Mouse (Mus musculus): ENCODE measurements around the gene Micu2. TPM values are rescaled to one million over a fixed set of nuclear protein-coding genes. Genes with fewer than 3 reads are reported as not detected.

The Micu2 gene
- total and polyA plus RNA-seq, 2 experiments from 2014 or later = 43.5 to 69.1 TPM

DNA sequence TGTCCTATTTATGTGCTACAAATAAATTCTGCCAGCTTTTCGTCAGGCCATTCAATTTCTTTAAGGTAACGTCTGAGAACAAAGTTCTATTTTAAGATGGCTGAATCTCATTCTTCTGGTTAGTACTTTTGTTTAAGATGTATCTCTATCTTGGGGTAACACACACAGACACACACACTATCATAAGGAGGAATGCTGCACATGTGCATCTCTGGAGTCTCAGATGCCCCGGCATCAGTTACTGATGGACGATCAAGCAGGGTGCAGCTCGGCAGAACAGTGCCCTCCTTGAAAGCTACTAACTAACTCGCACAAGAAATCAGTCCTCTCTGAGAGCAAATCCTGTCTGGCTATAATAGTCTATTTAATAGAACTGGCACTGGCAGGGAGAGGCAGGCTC is 30.2 kb downstream of the Micu2 start:
- no peak for TF ChIP-seq CTCF (IDR thresholded peaks at IDR 0.05; ENCODE audit: low read depth)
- 79% methylated on average over 6 of the region's 6 CpGs for WGBS
- Histone ChIP-seq H3K27ac (no peak overlapping the region), H3K4me3 (ENCODE audit: low read length) (no peak overlapping the region), H3K27me3 (ENCODE audit: insufficient read depth, low read length) (no peaks in the 10 kb centered on the region), H3K4me1 (ENCODE audit: insufficient read depth, low read length) (no peaks in the 10 kb centered on the region), H3K9me3 (ENCODE audit: low read length) (no peaks in the 10 kb centered on the region), H3K36me3 (ENCODE audit: insufficient read depth, low read length) (no peaks in the 10 kb centered on the region), H3K4me2 (ENCODE audit: low read depth, low read length) (no peak overlapping the region), H3K9ac (replicated peaks; ENCODE audit: low read length) (no peak overlapping the region)
- DNase-seq (ENCODE audit: low spot score) (no peak), ATAC-seq (no peak)

DNA sequence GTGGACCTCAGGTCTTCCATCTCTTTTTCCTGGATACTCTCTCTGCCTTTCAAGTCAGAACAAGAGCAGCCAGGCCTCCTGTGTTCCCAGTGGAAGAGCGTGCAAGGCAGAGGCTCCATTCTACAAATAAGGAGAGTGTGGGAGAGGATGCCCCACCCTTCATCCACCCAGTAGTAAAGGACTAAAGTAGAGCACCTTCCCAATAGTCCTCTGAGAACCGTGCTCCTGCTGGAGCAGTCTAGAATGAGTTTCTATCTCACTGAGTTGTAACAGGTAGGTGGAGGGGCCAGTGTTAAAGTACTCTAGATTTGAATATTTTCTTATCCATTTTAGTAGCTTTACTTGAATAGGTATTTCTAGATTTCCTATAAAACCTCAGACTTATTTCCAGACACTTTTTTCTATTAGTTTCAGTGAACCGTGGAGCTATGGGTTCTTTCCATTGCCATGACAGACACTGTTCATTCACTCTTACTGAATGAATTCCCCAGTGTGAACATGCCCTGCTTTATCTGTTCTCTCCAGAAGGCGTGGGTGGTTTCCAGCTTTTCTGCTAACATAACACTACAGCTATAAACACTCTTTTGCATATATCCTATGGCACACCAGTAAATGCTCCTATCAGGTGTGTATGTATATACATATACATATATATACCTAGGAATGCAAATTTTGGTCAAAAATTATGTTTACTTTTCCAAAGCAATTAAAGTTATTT is 31.8 kb downstream of the Micu2 start:
- 75% methylated on average over 4 of the region's 4 CpGs for WGBS
- H3K27ac ChIP-seq = no peak overlapping the region

DNA sequence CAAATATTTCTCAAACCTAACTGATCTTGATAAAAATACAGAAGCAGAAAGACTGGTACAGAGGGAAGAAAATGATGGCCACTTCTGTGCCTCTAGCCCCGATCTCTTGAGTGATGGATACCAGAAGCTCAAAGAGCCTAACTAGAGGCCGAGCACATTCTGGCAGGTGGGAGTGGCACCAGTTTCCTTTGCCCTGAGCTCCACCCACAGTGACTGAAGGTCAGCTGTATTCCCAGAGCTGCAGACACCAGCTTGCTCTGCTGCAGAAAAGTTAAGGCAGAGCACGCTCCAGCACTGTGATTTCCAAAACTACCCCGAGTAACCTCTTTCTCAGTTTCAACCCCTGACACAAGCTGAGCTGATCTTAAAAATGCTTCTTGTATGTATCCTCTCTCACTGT is 37.2 kb downstream of the Micu2 start:
- no peaks in the 10 kb centered on the region for H3K4me1 ChIP-seq (ENCODE audit: insufficient read depth, low read length)
- no peak for DNase-seq (ENCODE audit: low spot score)
- H3K27ac ChIP-seq = no peak overlapping the region
- H3K4me3 ChIP-seq (ENCODE audit: low read length) = no peak overlapping the region
- no peak for TF ChIP-seq CTCF (IDR thresholded peaks at IDR 0.05; ENCODE audit: low read depth)
- WGBS = 75% methylated on average over 4 of the region's 4 CpGs
- H3K9me3 ChIP-seq (ENCODE audit: low read length) = no peaks in the 10 kb centered on the region
- no peak overlapping the region for H3K9ac ChIP-seq (replicated peaks; ENCODE audit: low read length)
- H3K4me2 ChIP-seq (ENCODE audit: low read depth, low read length) = no peak overlapping the region
- H3K36me3 ChIP-seq (ENCODE audit: insufficient read depth, low read length) = no peaks in the 10 kb centered on the region
- no peaks in the 10 kb centered on the region for H3K27me3 ChIP-seq (ENCODE audit: insufficient read depth, low read length)
- ATAC-seq = no peak

More for the DNA sequence above, 31.8 kb downstream of the Micu2 start:
- Histone ChIP-seq H3K4me3 (ENCODE audit: low read length) (no peak overlapping the region), H3K27me3 (ENCODE audit: insufficient read depth, low read length) (no peaks in the 10 kb centered on the region), H3K9me3 (ENCODE audit: low read length) (no peaks in the 10 kb centered on the region), H3K9ac (replicated peaks; ENCODE audit: low read length) (no peak overlapping the region), H3K4me1 (ENCODE audit: insufficient read depth, low read length) (no peaks in the 10 kb centered on the region), H3K36me3 (ENCODE audit: insufficient read depth, low read length) (no peaks in the 10 kb centered on the region), H3K4me2 (ENCODE audit: low read depth, low read length) (no peak overlapping the region)
- DNase-seq (ENCODE audit: low spot score) = no peak
- TF ChIP-seq CTCF (IDR thresholded peaks at IDR 0.05; ENCODE audit: low read depth) = no peak
- ATAC-seq = no peak

DNA sequence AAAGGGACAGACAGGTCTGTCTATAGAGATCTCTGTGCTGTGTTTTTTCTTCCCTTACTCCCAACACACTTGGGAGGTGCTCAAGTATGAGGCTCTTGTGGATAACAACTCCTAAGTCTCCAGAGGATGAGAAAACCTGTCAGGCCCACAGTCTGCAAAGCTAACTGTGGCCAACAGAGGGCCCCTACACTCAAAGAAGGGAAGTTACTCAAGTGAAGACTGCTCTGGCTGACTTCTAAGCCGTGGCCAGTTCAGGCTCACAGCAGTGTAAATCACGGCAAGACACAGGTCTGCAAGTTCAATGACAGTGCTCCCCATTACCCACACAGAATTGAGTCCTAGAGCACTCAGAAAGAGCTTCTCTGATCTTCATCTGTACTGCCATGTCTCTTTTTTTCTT is 48.0 kb downstream of the Micu2 start:
- peak; percentile 67 for TF ChIP-seq CTCF (IDR thresholded peaks at IDR 0.05; ENCODE audit: low read depth)
- Histone ChIP-seq H3K4me2 (ENCODE audit: low read depth, low read length) (no peak overlapping the region), H3K27ac (no peak overlapping the region), H3K27me3 (ENCODE audit: insufficient read depth, low read length) (no peaks in the 10 kb centered on the region), H3K36me3 (ENCODE audit: insufficient read depth, low read length) (no peaks in the 10 kb centered on the region), H3K4me3 (ENCODE audit: low read length) (no peak overlapping the region), H3K4me1 (ENCODE audit: insufficient read depth, low read length) (no peaks in the 10 kb centered on the region), H3K9me3 (ENCODE audit: low read length) (no peaks in the 10 kb centered on the region), H3K9ac (replicated peaks; ENCODE audit: low read length) (no peak overlapping the region)
- DNase-seq (ENCODE audit: low spot score) = peak; percentile 57
- WGBS = 26% methylated on average over 2 of the region's 2 CpGs
- ATAC-seq = no peak

DNA sequence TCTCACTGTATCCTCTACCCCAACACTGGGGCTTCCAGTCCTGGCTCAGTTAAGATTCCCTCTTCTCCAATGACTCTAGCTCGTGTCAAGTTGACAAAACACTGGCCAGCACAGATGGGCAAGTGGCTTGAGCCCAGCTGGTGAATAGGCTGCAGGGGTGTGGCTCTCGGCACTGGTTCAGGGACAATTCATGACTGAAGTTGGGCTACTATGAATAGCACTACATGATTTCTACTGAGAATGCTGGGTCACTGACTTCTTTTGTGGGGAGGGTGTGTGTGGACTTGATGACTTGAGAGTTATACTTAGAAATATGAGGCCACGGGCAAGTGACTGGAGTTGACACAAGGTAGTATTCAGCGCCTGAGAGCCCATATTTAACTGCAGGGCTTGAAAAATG is 53.2 kb downstream of the Micu2 start:
- WGBS = 71% methylated on average over 4 of the region's 4 CpGs
- no peak for TF ChIP-seq CTCF (IDR thresholded peaks at IDR 0.05; ENCODE audit: low read depth)
- H3K36me3 ChIP-seq (ENCODE audit: insufficient read depth, low read length) = 0 out of 2 replicates have a peak, but pooled peaks cover 7% of the 10 kb centered on the region
- no peaks in the 10 kb centered on the region for H3K9me3 ChIP-seq (ENCODE audit: low read length)
- DNase-seq (ENCODE audit: low spot score) = no peak
- H3K27me3 ChIP-seq (ENCODE audit: insufficient read depth, low read length) = no peaks in the 10 kb centered on the region
- no peak overlapping the region for H3K4me3 ChIP-seq (ENCODE audit: low read length)
- H3K4me2 ChIP-seq (ENCODE audit: low read depth, low read length) = no peak overlapping the region
- no peaks in the 10 kb centered on the region for H3K4me1 ChIP-seq (ENCODE audit: insufficient read depth, low read length)
- ATAC-seq = no peak
- no peak overlapping the region for H3K9ac ChIP-seq (replicated peaks; ENCODE audit: low read length)
- H3K27ac ChIP-seq = no peak overlapping the region

DNA sequence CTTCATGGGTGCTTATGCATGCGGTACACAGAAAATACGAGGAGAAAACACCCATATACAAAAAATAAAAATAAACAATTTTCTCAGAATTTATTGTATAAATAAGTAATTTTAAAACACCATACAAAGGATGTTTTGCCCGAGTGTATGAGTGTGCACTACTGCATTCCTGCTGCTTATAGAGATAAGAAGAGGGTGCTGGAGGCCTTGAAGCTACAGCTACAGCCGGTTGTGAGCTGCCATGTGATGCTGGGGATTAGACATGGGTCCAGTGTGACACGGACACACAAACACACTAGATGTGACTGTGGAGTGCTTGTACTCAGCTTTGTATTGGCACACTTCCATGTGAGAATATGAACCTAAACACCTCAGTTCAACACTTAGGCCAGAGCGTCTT is 61.8 kb downstream of the Micu2 start:
- Histone ChIP-seq H3K27me3 (ENCODE audit: insufficient read depth, low read length) (no peaks in the 10 kb centered on the region), H3K4me1 (ENCODE audit: insufficient read depth, low read length) (no peaks in the 10 kb centered on the region), H3K36me3 (ENCODE audit: insufficient read depth, low read length) (no peaks in the 10 kb centered on the region; the same call in 1 of the 2 replicates), H3K4me3 (ENCODE audit: low read length) (no peak overlapping the region), H3K4me2 (ENCODE audit: low read depth, low read length) (no peak overlapping the region), H3K9me3 (ENCODE audit: low read length) (no peaks in the 10 kb centered on the region), H3K9ac (replicated peaks; ENCODE audit: low read length) (no peak overlapping the region), H3K27ac (no peak overlapping the region)
- no peak for TF ChIP-seq CTCF (IDR thresholded peaks at IDR 0.05; ENCODE audit: low read depth)
- ATAC-seq (no peak), DNase-seq (ENCODE audit: low spot score) (no peak)
- 93% methylated on average over 6 of the region's 6 CpGs for WGBS

DNA sequence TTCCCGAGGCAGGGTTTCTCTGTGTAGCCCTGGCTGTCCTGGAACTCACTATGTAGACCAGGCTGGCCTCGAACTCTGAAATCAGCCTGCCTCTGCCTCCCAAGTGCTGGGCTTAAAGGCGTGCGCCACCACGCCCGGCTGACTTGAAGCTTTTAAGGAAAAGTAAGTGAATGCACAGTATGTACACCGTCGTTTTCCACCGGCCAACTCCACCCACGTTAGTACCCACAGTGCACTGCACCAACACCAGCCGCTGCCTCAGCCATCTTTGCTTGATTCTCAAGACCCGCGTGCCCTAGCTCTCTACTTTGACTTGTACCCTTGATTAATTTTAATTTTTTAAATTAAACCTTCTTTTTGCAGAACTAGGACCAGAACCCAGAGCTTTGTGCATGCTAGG is 64.4 kb downstream of the Micu2 start:
- 96% methylated on average over 13 of the region's 13 CpGs for WGBS
- DNase-seq (ENCODE audit: low spot score) (no peak), ATAC-seq (no peak)
- Histone ChIP-seq H3K27ac (no peak overlapping the region), H3K36me3 (ENCODE audit: insufficient read depth, low read length) (peaks cover 5% of the 10 kb centered on the region; the same call in 1 of the 2 replicates), H3K4me3 (ENCODE audit: low read length) (no peak overlapping the region), H3K9me3 (ENCODE audit: low read length) (no peaks in the 10 kb centered on the region), H3K9ac (replicated peaks; ENCODE audit: low read length) (no peak overlapping the region), H3K4me1 (ENCODE audit: insufficient read depth, low read length) (no peaks in the 10 kb centered on the region), H3K4me2 (ENCODE audit: low read depth, low read length) (no peak overlapping the region), H3K27me3 (ENCODE audit: insufficient read depth, low read length) (no peaks in the 10 kb centered on the region)
- TF ChIP-seq CTCF (IDR thresholded peaks at IDR 0.05; ENCODE audit: low read depth) = no peak

Measured in hindbrain, postnatal 0 days (tissue).